Mouse (Mus musculus): ENCODE results near the gene Prkag2.
"Not testable (repeated sequence)": the region's sequence is repeated elsewhere in the genome, so short reads cannot be mapped to it uniquely, and the experiment has no call there.

The Prkag2 gene

GRCm38 (mm10) chr5:25087064-25087463 is 13.4 kb downstream of the Prkag2 start:
- no peak for DNase-seq (ENCODE audit: low read depth, low spot score)

DNA sequence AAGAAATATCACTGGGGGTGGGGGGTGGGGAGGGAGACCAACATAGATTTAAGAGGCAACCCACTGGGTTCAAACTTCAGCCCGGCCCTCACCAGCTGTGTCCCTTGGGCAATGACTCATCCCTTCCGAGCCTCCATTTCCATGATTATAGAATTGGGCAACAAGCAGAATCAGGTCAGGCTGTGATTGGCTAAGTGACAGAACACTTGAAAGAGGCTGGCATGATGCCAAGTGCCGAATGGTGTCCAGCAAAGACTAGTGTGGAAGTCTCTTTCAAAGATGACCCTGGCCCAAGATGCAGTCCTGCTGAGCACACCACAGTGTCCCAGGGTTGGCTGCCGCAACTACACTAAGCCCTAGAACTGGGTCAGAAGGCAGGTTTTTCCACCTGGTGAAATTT is 14.2 kb downstream of the Prkag2 start:
- no peak for DNase-seq (ENCODE audit: low read depth, low spot score)

GRCm38 (mm10) chr5:25085170-25085569 is 15.3 kb downstream of the Prkag2 start:
- DNase-seq (ENCODE audit: low read depth, low spot score): no peak

GRCm38 (mm10) chr5:25083816-25084215 is 16.6 kb downstream of the Prkag2 start:
- DNase-seq (ENCODE audit: low read depth, low spot score): no peak

DNA sequence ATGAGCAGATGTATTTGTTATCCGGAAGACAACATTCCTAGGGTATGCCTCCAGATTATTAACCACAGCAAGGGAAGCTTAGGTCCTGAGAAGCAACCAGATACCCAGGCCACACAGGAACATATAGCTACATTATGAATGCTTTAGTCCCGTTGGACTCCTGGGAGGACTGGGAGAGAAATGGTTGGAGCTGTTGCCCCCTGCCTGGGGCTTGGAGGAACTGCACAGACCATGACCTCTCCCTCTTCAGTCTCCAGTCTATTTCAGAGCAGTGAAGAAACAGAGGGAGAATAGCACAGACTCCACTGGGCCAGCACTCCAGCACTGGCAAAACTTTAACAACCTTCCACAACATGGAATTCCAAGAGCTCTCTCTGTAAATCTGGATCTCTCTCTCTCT is 17.9 kb downstream of the Prkag2 start:
- no peak for DNase-seq (ENCODE audit: low read depth, low spot score)

- DNase-seq (ENCODE audit: low read depth, low spot score): no peak
Measured at GRCm38 (mm10) chr5:25081545-25081944, 18.9 kb downstream of the Prkag2 start.

GRCm38 (mm10) chr5:25080994-25081393 is 19.4 kb downstream of the Prkag2 start:
- no peak for DNase-seq (ENCODE audit: low read depth, low spot score)

DNA sequence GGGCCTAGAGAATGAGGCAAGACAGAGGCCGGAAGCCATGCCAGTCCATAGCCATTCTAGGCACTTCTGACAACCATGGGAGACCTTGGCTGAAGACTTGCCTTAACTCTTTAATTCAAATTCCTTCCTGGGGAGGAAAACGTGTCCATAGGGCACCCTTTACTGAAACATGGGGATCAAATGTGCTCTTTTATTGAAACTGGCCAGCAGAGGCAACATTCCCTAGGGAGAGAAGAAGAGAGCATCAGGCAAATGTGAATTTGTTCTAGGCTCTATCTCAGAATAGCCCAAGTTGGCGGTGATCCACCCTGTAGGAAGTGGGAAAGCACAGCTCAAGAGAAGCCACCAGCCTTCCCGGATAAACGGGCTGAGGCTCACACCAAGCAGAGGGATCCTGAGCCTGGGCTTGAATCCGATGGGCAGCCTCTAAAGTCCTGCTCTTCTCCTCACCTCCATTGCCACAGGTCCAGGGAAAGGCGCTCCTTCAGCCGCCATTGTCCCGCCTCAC is 19.9 kb downstream of the Prkag2 start:
- DNase-seq (ENCODE audit: low read depth, low spot score): no peak

- DNase-seq (ENCODE audit: low read depth, low spot score): no peak
Measured at GRCm38 (mm10) chr5:25079766-25080265, 20.6 kb downstream of the Prkag2 start.

DNA sequence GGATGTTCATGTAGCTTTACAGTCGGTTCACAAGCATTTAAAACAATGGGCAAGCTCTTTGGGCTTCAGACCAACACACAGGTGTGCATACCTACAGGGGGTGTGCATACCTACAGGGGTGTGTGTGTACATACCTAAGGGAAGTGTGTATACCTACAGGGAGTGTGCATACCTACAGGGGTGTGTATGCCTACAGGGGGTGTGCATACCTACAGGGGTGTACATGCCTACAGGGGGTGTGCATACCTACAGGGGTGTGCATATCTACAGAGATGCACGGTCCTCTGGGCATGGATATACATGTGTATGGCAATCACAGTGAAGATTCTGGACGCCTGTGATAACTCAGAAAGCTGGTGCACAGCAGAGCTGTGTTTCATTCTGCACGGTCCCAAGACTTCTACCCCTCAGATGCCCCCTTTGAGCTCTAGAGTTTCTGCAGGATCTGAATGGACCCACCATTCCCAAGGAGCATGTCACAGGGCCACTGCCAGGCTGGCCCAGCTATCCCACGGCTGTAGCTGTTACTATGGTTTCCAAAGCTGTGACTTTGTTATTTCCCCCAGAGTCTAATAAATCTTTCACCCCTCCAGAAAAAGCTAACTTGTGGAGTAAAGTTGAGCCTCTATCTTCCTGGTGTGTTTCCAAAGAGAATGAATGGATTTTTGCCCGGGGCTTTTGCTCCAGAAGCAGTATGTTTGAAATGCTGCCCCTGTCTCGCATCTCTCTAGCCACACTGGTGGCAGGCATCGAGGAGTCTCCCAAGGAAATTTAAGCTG is 22.4 kb downstream of the Prkag2 start:
- no peak for DNase-seq (ENCODE audit: low read depth, low spot score)

GRCm38 (mm10) chr5:25077258-25077657 is 23.2 kb downstream of the Prkag2 start:
- DNase-seq (ENCODE audit: low read depth, low spot score): not testable (repeated sequence)

DNA sequence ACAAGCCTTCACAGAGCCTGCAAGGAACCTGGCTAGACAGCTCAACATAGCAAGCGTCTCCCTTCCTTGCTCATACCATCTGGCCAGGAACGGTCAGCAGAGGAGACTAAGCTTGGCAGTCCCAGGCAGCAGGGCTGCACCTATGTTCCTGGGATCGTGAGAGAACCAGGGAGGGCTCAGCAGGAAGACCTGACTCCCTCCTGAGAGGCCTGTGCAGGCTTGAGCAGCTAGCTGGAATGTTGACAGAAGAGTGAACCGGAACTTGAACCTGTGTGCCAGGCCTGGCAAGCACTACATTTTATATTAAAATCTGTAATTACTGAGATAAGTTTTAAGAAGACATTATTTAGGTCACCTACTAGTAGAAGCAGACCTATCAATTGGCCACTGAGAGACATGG is 24.8 kb downstream of the Prkag2 start:
- no peak for DNase-seq (ENCODE audit: low read depth, low spot score)

DNA sequence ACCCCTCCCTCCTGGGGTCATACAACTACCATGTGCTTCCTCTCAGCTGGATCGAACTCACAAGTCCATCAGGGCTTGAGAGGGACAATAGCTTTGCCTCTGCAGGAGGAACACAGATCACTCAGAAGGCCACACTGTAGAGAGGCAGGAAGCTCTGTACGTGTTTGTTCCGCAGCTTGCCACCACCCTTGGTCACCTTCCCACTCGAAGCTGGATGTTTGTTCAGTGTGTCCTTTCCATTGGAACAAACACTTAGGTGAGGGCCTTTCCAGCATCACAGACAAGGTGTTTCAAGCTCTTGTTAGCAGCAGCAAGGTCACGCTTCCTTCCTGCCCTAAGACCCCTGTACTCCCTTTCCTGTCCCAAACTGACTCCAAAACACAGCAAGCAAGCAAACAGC is 30.6 kb downstream of the Prkag2 start:
- no peak for DNase-seq (ENCODE audit: low read depth, low spot score)

- DNase-seq (ENCODE audit: low read depth, low spot score): no peak
Measured at GRCm38 (mm10) chr5:25067122-25067521, 33.3 kb downstream of the Prkag2 start.

DNA sequence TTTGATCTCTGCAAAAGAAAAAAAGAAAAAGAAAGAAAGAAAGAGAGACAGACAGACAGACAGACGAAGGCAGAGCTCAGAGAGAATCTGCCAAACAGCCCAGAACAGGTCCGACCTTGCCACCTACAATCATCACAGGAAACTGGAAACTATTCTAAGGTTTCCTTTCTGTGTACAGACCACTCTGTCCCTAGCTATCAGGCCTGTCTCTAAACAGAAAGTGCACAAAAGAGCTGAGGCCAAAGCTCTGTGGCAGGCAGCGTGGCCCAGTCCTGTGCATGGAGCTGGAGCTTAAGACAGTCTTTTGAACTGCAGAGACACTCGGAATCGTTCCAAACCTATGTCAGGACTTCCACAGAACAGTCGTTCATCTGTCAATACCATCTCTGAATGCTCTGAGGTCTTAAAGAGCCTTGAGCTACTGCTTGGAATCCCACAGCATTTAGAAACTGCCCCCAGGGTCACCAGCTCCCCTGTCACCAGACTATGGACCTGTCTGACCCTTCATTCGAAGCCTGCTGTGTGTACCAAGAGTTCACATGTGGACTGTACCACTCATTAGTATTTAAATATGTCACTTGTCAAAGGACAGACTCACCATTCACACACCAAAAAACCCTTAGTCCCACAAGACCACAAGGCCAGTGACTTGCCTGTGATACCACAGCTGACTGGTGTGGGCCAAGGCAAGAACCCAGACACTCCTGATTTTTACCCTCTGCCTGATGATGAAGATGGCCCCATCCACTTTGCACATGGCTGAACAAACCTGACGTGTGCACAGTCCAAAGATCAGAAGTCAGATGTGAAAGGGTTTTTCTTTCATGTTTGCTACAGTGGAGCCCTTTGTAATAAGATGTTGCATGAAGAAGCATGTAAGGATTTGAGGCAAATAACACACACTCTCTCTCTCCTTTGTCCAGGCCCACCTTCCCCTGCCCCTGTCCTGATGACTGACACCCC is 35.9 kb downstream of the Prkag2 start:
- no peak for DNase-seq (ENCODE audit: low read depth, low spot score)

- DNase-seq (ENCODE audit: low read depth, low spot score): no peak
Measured at GRCm38 (mm10) chr5:25062506-25063132, 37.8 kb downstream of the Prkag2 start.

- no peak for DNase-seq (ENCODE audit: low read depth, low spot score)
Measured at GRCm38 (mm10) chr5:25058853-25059741, 41.3 kb downstream of the Prkag2 start.

- no peak for DNase-seq (ENCODE audit: low read depth, low spot score)
Measured at GRCm38 (mm10) chr5:25058417-25058816, 42.0 kb downstream of the Prkag2 start.

DNA sequence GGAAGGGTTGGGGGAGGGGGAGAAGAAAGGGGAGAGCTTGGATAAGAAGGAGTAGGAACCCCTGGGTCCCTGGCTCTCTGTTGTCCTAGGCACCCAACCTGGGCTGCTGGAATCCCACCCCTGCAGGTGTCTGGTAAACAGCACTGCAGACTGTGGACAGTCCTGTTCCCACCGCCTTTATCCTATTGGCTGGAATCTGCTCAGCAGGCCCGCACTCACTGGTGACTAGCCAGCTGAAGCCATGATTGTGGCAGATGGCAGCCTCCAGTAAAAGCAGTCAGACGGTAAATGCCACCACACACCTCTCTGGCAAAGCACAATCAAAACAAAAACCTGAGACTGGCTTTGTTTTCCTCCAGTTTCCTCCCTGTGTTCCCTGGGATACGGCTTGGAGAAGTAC is 45.2 kb downstream of the Prkag2 start:
- DNase-seq (ENCODE audit: low read depth, low spot score): no peak

GRCm38 (mm10) chr5:25053971-25054658 is 46.3 kb downstream of the Prkag2 start:
- no peak for DNase-seq (ENCODE audit: low read depth, low spot score)

All from forelimb bud, embryonic 11.5 days (tissue).